Mouse (Mus musculus): Measurements from ENCODE around the gene Rnasek.

Gene Rnasek

DNA sequence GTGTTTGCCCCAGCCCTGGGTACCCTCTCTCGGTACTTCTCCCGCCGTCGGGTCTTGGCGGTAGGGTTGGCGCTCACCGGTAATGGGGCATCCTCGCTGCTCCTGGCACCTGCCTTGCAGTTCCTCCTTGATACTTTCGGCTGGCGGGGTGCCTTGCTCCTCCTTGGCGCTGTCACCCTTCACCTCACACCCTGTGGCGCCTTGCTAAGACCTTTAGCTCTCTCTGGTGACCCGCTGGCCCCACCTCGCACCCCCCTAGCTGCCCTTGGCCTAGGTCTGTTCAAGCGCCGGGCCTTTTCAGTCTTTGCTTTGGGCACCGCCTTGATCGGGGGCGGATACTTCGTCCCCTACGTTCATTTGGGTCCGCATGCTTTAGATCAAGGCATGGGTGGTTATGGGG, 24.3 kb downstream of the Rnasek start:
- DNase-seq, result peak; percentile 73

DNA sequence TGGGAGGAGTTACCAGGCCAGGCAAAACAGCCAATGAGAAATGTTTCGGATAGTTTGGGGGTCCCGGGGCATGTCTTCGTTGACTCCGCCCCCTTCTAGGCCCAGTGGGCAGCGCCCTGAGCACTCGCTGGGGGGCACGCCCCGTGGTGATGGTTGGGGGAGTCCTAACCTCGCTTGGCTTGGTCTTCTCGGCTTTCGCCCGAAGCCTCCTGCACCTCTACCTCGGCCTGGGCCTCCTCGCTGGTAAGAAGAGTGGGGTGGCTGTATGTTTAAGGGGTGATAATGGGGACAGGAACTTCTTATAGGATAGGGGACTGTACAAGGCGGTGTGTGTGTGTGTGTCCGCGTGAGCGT, 24.8 kb downstream of the Rnasek start:
- DNase-seq, result no peak

DNA sequence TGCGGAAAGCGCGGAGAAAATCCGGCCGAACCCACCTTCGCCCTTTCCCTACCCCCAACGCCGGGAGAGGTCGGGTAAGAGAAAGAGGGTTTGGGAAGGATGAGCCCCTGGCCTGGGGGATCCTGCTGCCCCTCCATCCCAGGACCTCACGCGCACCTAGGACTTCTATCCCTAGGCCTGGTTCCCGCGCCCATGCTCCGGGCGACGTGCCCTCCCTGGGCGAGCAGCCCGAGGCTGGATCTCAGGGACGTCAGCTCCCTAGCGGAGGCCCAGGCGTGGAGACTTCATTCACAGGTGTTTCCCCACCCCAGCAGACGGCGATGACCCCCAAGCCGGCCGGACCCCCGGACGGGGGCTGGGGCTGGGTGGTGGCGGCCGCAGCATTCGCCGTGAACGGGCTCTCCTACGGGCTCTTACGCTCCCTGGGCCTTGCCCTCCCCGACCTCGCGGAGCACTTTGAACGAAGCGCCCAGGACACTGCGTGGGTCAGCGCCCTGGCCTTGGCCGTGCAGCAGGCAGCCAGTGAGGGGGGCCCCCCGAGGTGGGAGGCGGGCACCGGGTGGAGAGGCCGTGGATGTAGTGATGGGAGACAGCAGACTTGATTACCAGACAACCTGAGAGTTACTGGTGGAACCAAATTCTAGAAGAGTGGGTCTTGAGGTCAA, 25.3 kb downstream of the Rnasek start:
- DNase-seq, result peak; percentile 83

DNA sequence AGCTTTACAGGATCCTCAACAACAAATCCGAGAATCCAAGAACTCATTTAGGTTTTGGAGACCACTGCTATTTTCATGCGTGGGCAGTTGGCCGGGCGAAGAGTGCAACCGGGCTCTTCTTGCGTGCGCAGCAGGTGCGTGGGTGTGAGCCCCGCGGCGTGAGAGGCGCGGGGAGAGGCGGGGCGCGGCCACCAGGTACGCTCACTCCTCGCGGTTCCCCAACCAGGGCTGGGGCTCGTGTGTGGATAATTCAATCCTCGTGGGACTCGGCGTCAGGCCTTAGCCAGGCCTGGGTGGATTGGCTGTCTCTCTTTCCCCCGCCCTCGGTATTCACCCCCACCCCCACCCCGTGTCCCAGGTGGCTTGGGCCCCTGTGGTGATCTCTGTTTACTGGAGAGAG, 25.9 kb downstream of the Rnasek start:
- DNase-seq, result peak; percentile 53

DNA sequence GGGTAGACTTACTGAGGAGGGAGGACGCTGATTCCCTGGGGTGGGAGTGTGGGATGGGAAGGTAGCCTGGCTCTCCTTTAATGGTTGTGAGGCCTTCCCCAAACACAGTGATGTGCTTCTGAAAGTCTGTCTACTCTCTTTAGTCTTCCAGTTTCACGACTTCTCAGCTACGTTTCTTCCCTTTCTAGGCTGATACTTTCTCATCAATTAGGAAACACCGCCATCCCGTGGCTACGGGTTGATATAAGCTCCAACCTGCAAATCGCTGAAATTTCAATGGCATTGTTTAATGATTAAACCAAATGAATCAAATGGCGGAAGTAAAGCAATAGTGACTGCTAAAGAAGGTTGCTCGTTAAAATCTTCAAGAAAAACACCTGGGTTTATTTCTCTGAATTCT, 26.7 kb downstream of the Rnasek start:
- DNase-seq, result peak; percentile 82

DNA sequence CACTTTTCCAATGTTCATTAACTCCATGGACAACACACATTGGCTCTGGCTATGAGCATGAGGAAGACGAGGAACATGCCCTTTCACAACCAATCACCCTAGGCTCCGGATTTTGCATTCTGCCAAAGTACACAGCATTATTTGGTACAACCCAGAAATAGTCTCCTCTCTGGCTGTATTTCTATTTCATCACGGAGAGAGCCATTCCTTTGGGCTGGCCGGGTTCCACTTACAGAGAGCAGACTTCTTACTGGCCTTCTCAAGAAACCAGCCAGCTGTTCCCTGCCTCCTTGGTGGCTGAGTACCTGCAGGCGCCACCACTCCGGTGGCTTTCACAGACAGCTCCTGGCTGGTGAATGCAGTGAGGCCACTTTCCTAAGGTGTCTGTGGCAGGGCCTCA, 27.2 kb downstream of the Rnasek start, which contains the start of gene Slc16a11:
Gene Slc16a11, plus strand, starts transcription at position 330 of the 400 bp plus-strand sequence.
- DNase-seq, result peak; percentile 48

DNA sequence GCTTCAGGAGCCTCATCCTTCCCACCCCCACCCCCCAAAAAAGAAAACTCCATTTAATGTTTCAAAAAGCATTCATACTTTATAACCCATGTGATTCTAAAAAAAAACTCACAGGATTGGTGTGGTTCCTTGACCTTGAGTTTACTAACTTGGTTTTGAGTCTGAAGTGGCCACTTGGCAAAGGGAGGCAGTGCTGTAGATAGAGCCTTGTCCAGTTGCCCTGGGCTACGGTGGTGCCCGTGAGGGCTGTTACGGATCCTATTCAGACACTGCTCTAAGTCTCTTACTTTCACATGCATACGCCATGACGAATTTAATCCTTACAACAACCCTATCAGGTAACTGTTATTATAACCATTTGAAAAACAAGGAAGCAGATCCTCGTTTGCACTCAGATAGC, 27.7 kb downstream of the Rnasek start:
- no peak for DNase-seq

DNA sequence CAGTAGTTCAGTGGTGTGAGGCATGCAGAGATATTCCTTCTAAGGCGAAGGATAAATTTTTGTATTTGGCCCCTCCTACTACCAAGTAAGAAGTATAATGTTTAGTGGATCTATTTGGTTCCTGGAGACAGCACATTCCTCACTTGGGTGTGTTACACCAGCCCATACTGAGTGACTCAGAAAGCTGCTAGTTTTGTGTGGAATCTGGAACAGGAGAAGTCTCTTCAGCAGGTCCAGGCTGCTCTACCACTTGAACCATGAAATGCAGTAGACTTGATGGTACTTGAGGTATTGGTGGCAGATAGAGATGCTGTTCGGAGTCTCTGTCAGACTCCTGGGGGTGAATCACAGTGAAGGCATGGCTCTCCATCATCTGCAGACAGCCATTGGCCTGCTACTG, 29.0 kb downstream of the Rnasek start:
- DNase-seq, result no peak

DNA sequence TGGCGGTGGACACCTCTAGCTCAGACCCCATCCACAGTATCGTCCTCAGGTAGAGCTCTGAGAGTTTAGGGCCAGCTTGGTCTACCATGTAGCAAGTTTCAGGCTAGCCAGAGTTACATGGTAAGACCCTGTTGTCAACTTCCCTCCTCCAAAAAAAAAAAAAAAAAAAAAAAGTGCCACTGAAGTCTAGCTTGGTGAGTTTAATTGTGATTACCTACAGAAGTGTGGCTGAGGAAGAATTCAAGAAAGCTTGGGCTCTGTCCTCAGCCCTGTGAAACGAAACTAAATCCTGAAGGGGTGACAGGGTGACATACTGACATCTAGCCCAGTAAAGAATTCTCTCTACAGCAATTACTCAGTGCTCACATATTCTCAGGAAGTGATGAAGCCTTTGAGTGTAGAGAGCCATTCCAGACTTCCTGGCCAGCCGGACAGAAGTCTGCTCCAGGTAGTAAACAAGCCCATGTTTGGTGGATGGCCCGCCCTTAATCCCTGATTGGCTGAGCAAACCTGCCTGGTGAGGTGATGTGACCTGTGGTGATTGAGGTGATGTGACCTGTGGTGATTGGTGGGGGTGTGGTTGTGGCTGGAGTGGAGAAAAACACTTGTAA, 30.8 kb downstream of the Rnasek start:
- no peak for DNase-seq

DNA sequence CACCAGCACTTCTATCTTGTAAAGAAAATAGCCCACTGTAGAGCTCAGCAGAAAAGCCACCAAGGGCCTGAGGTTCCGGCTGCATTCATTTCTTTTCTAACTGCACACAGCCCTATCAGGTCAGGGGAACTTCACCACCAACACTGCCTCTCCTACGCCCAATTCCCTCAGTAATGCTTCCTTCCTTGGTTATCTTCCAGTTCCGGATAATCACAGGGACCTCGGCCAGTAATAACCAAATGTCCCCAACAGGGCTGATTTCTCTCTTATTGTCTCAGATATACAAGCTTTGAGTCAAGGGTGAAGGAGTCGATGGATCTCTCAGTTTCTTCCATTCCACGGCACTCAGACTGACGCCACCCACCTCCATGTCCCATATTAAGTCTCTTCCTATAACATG, 32.4 kb downstream of the Rnasek start:
- DNase-seq, result no peak

DNA sequence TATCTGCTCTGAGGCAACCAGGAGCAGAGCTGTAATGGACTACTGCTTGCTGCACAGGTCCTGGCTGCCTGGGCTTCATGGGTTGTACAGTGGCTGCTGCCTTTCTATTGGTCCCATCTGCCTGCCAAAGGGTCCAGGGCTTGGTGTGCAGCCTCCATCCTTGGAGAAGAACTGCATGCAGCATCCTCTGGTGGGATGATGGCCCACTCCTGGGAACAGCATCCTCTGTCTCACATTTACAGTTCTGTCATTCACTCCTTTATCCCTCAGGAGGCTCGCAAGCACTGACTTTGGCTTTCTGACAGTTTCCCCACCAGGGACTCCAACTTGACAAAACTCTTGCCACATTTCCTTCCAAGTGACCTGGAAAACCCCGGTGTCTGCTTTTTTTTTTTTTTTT, 32.8 kb downstream of the Rnasek start:
- DNase-seq, result no peak

DNA sequence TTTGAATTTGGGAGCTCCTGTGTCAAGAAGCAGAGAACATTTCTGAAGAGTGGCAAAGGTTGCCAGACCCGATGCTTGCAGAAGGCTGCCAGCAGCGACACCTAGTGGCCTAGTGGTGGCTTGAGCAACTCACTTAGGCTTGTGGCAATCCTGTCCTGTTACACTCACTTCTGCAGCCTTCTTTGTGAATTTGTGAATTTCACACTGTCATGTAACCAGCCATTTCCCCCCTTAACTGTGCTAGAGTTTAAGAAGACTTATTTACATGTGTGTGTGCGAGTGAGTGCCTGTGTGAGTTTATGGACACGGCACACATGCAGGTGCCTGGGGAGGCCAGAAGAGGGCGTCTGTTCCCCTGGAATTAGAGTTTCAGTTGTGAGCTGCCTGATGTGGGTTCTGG, 38.0 kb downstream of the Rnasek start:
- peak; percentile 90 for DNase-seq

DNA sequence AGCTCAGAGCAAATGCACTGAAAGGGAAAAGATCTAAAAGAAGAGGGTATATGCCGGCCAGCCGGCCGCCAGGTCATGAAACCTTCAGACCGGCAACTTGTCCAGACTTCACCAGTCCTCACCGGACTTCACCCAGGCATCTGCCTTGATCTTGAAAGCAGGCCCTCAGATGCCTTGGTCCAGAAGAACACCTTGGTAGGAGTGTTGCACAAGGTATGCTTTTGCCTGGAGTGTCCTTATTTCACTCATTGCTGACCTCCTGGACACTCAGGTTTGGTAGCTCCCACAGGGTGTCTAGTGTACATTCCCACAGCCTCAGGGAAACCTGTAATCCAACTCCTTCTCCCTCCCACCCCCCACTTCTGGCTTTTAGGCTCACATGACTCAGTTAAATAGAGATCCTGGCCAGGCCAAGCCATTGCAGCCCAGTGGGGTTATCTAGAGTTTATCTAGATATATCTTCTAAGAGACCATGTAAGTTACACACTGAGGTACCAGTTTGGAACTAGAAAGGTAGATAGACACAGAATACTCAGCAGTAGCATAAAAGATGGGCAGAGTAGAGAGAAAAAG, 39.5 kb downstream of the Rnasek start:
- DNase-seq, result peak; percentile 30

DNA sequence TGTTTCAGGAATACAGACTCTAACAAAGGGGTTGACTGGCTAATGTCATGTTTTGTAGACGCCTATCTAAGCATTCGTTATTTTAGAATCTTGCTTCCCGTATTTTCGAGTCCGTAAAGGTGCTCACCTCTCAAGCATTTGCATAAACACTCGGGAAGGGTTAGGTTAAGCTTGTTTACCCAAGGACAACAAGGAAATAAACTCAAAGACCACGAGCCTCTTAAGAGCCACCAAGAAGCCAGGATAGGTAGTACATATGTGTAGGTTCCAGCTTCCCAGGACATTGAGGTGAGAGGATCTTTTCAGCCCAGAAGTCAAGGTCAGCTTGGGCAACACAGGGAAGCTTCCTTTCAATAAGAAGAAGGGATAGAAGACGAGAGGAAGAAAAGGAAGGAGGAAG, 40.5 kb downstream of the Rnasek start:
- no peak for DNase-seq

DNA sequence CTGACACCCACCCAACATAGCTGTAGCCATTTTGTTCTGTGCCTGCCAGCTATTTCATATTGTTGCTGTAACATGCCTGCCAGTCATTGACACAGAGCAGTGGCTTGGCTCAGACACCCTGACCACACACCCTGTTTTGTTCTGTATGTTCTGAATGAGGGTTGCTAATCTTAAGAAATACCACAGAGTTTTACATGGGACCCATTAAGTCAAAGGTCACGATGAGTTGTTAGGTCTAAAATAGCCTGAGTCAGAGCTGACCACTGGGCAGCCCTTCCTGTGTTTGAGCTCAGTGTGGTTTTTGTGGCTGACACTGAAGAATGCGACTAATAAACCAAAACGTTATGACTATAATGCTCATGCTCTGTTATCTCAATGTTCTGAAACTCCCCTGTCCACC, 41.3 kb downstream of the Rnasek start:
- DNase-seq, result no peak

DNA sequence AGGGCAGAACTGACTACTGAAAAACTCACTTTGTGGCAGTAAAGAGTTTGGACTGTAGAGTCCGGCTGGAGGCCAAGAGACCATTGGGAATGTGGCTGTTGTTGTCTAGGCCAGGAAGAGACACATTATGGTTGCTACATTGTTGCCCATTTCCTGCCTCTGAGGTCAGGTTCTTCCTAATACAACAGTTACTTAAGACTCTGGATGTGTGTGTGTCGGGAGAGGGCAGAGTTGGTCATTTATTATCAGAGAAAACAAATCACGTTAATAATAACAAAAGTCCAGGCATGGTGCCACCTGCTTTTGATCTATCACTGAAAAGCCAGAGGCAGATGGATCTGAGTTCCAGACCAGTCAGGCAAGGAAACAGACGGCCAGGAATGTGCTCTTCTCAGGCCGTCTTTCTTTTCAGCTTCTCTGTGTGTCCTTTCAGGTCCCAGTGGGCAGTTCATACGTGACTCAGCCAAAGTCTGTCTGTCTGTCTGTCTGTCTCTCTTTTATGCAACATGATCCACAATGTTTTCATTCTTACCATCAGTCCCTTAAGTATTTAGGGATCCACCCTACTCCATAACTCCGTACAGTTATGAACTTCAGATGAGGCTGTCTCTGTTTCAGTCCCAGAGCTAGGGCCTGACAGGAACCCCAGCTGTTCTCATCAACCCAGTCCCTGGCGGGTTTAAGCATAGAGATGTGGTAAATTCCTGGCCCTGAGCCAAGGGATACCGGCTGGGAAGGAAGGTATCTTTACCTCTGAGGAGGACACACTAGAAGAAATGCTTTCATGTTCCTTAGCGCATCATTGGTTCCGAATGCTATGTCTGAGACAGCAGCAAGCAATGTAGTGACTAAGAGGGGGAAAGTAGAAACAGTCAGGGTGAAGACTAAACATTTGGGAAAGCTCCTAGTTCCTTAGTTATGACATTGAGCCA, 46.0 kb downstream of the Rnasek start:
- DNase-seq, result peak; percentile 23

DNA sequence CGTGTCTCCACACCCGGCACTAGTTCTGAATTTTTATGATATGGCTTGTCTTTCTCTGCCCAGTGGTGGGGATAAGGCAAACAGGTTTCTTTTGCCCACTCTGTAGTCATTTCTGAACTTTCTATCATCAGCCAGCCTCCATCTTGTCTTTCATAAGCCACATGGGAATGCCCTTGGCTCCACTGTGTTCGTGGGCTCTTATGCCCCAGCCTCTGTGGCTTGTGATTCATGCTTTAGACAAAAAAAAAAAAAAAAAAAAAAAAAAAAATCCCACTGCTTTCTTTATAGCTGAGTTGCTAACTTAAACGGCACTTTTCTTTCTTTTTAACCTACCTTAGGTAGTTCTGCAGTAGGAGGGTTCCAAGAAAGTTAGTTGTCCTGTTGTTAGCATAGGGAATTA, 47.5 kb downstream of the Rnasek start:
- DNase-seq, result no peak

DNA sequence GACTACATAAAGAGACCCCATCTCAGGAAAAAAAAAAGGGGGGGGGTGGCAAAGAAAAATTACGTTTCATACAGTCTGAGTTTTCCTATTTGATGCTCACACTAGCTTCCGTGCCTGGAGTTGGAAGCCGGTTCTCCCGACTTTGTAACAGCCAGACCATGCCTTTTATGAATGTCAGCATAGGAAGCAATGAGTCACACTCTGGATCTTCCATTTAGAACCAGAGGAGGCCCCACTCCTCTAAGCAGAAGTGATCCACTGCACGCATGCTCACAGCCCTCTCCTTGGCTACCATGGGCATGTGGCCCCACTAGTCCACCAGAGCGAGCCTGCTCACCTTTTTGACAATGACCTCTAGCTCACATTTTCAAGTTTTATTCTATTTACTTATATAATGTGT, 48.5 kb downstream of the Rnasek start:
- DNase-seq, result no peak

DNA sequence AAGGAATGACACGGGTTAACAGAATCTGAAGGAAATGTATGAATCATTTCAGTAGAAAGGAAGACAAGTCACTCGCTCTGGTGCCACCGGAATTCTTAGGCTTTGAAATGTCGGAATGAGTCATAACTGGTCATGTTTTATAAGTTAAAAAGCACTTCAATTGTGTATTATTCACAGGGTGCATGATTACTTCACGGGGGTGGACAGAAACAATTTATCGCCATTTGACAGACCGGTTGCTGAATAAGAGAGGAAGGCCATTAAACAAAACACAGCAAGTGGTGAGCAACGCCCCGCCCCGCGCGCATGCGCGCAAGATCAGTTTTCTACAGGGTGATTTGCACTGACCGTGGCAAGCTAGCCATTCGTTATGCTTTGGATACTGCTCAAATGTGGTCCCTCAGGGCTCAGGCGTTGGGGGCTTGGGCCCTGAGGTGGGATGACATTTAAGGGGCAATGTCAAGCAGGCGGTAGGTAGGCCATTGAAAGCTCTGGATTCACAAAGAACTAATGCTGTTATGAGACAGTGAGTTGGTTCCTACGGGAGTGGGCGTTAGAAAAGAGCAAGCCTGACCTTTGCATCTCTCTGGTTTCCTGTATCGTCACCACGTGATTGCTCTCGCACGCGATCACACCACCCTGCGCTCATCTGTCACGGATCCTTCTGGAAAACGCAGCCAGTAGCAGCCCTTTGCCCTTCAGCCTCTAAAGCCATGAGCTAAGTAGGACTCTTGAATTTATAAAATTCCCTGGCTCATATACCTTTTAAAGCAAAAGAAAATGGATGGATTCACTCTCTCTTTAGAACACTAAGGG, 50.1 kb downstream of the Rnasek start:
- DNase-seq, result no peak

All from kidney, adult 18-20 months (tissue).